Comparison of ENCODE assay signal across 8 mouse cellular contexts in genomic region chr11:4117372-4118071, GRCm38 (mm10). TPM values are rescaled to one million over a fixed set of nuclear protein-coding genes. Genes with fewer than 3 reads are reported as not detected.
DNase-seq lines count a peak whose midpoint lies in the region; ATAC-seq and TF ChIP-seq lines count a peak whose summit lies in the region.

No protein-coding gene starts in this region.

- H3K4me1 ChIP-seq in embryonic facial prominence, embryonic 15.5 days: peaks cover 31% of the 10 kb centered on the region
- H3K4me1 ChIP-seq in limb, embryonic 12.5 days (replicated peaks): peaks cover 10% of the 10 kb centered on the region; the same call in 1 of the 2 replicates
- H3K4me1 ChIP-seq in olfactory bulb, adult 2 months (ENCODE audit: control insufficient read depth, insufficient read depth, low read length): peaks cover 41% of the 10 kb centered on the region

- H3K27ac ChIP-seq in left cerebral cortex, adult 2 months: peak overlapping the region; percentile 91
- H3K27ac ChIP-seq in embryonic facial prominence, embryonic 15.5 days (replicated peaks): no peak overlapping the region
- no peak overlapping the region for H3K27ac ChIP-seq in limb, embryonic 12.5 days
- H3K27ac ChIP-seq in olfactory bulb, adult 2 months (ENCODE audit: insufficient read depth, low read depth, low read length): 0 out of 2 replicates have a peak overlapping the region, but pooled peaks have one; percentile 19

- H3K4me3 ChIP-seq in left cerebral cortex, adult 2 months: peak overlapping the region; percentile 71
- H3K4me3 ChIP-seq in embryonic facial prominence, embryonic 15.5 days (replicated peaks): peak overlapping the region; percentile 56
- peak overlapping the region; percentile 62 for H3K4me3 ChIP-seq in limb, embryonic 12.5 days (replicated peaks)
- H3K4me3 ChIP-seq in olfactory bulb, adult 2 months (ENCODE audit: insufficient read depth, low read depth, low read length): peak overlapping the region; percentile 53

- no peak for DNase-seq in left cerebral cortex, adult 2 months (ENCODE audit: extremely low spot score in 1 of 2, low spot score in 2 of 2)
- DNase-seq in left cerebral cortex, postnatal 36 days (ENCODE audit: low spot score in 2 of 2): no peak
- no peak for DNase-seq in frontal cortex, postnatal 14 days (ENCODE audit: low spot score in 2 of 2)

- H3K9ac ChIP-seq in embryonic facial prominence, embryonic 15.5 days: peak overlapping the region; percentile 49; the same call in 1 of the 2 replicates
- peak overlapping the region; percentile 83 for H3K9ac ChIP-seq in limb, embryonic 12.5 days (replicated peaks)

- peaks cover 17% of the 10 kb centered on the region; the same call in 1 of the 2 replicates for H3K27me3 ChIP-seq in embryonic facial prominence, embryonic 15.5 days
- peaks cover 49% of the 10 kb centered on the region for H3K27me3 ChIP-seq in limb, embryonic 12.5 days

- H3K4me2 ChIP-seq in embryonic facial prominence, embryonic 15.5 days (replicated peaks): peak overlapping the region; percentile 95
- peak overlapping the region; percentile 92 for H3K4me2 ChIP-seq in limb, embryonic 12.5 days

- ATAC-seq in embryonic facial prominence, embryonic 15.5 days (ENCODE audit: insufficient number of reproducible peaks, low FRiP score, low TSS enrichment, low read depth): no peak
- ATAC-seq in limb, embryonic 12.5 days (ENCODE audit: insufficient number of reproducible peaks, insufficient read depth, low FRiP score, low TSS enrichment, low read depth): no peak
- ATAC-seq in monocyte, adult 5-6 weeks (replicated peaks; ENCODE audit: insufficient number of reproducible peaks, low FRiP score, low TSS enrichment, poor library complexity, severe bottlenecking): no peak
- ATAC-seq in cerebellum, adult (ENCODE audit: insufficient number of reproducible peaks, low FRiP score, low TSS enrichment): no peak

- no peaks in the 10 kb centered on the region for H3K9me3 ChIP-seq in embryonic facial prominence, embryonic 15.5 days (replicated peaks)
- H3K9me3 ChIP-seq in limb, embryonic 12.5 days: no peaks in the 10 kb centered on the region

- no peak for TF ChIP-seq POLR2A in olfactory bulb, adult 2 months (IDR thresholded peaks at IDR 0.05; ENCODE audit: insufficient read depth, low read depth, low read length)

- no peaks in the 10 kb centered on the region for H3K36me3 ChIP-seq in embryonic facial prominence, embryonic 15.5 days
- no peaks in the 10 kb centered on the region for H3K36me3 ChIP-seq in limb, embryonic 12.5 days

- TF ChIP-seq CTCF in left cerebral cortex, adult 2 months (IDR thresholded peaks at IDR 0.05): peak; percentile 24
- no peak; the same call in 1 of the 2 replicates for TF ChIP-seq CTCF in olfactory bulb, adult 2 months (IDR thresholded peaks at IDR 0.05; ENCODE audit: insufficient read depth, low read depth, low read length)

- 28% methylated on average over 3 of the region's 3 CpGs for WGBS in embryonic facial prominence, embryonic 15.5 days
- WGBS in limb, embryonic 12.5 days: 34% methylated on average over 3 of the region's 3 CpGs
- WGBS in olfactory bulb, adult 2 months: 7% methylated on average over 3 of the region's 3 CpGs

- intact Hi-C loops in left cerebral cortex, adult 2 months (cut with DNase I): loop anchor here (1.0 kb wide), 1 partner anchor 21 kb away; no protein-coding TSS in a partner anchor
- intact Hi-C loops in left cerebral cortex, postnatal 36 days (cut with DNase I): loop anchor here (1.0 kb wide), 1 partner anchor 12 kb away; no protein-coding TSS in a partner anchor

RNA-seq across cellular contexts. Expression of gene Sec14l2, which starts 5.7 kb away (rescaled TPM):
- 10 to 100 TPM; 37.7 to 45.2 TPM for total RNA-seq in left cerebral cortex, adult 2 months (2021)
- total RNA-seq in left cerebral cortex, postnatal 36 days (2021): 10 to 100 TPM; 35.0 to 35.4 TPM
- 3.8 and 4.7 TPM in 2 replicates for polyA plus RNA-seq in embryonic facial prominence, embryonic 15.5 days (2015; fragmentation: Nextera tagmentation; extraction: Ambion mirVana)
- 3.2 and 3.3 TPM in 2 replicates for polyA plus RNA-seq in limb, embryonic 12.5 days (2016; fragmentation: Nextera tagmentation; extraction: Ambion mirVana)
- polyA plus RNA-seq in olfactory bulb, adult 2 months (2012; ENCODE audit: insufficient read depth, insufficient read length, low replicate concordance, missing spikeins): not detected in 2 replicates
- 1.6 TPM in 1 of 3 replicates, not detected in the others for total RNA-seq in monocyte, adult 5-6 weeks (2017)

RNA-seq across cellular contexts. Expression of gene Rnf215, which starts 17.5 kb away (rescaled TPM):
- total RNA-seq in left cerebral cortex, adult 2 months (2021): 10 to 100 TPM; 32.1 to 32.6 TPM
- total RNA-seq in left cerebral cortex, postnatal 36 days (2021): 10 to 100 TPM; 28.8 to 35.9 TPM
- polyA plus RNA-seq in embryonic facial prominence, embryonic 15.5 days (2015; fragmentation: Nextera tagmentation; extraction: Ambion mirVana): 38.2 and 39.7 TPM in 2 replicates
- 36.6 and 39.5 TPM in 2 replicates for polyA plus RNA-seq in limb, embryonic 12.5 days (2016; fragmentation: Nextera tagmentation; extraction: Ambion mirVana)
- not detected in 2 replicates for polyA plus RNA-seq in olfactory bulb, adult 2 months (2012; ENCODE audit: insufficient read depth, insufficient read length, low replicate concordance, missing spikeins)
- total RNA-seq in monocyte, adult 5-6 weeks (2017): 24.5 to 32.4 TPM (median 30.3 TPM) in 3 replicates

RNA-seq across cellular contexts. Expression of gene Mtfp1, which starts 22.3 kb away (rescaled TPM):
- total RNA-seq in left cerebral cortex, adult 2 months (2021): 100 to 1,000 TPM in 1 of 2 experiments, 10 to 100 TPM in 1; 91.0 to 101 TPM
- total RNA-seq in left cerebral cortex, postnatal 36 days (2021): 10 to 100 TPM; 90.9 to 94.5 TPM
- polyA plus RNA-seq in embryonic facial prominence, embryonic 15.5 days (2015; fragmentation: Nextera tagmentation; extraction: Ambion mirVana): 5.6 and 5.9 TPM in 2 replicates
- polyA plus RNA-seq in limb, embryonic 12.5 days (2016; fragmentation: Nextera tagmentation; extraction: Ambion mirVana): 8.7 TPM in 2 replicates
- polyA plus RNA-seq in olfactory bulb, adult 2 months (2012; ENCODE audit: insufficient read depth, insufficient read length, low replicate concordance, missing spikeins): not detected in 2 replicates
- total RNA-seq in monocyte, adult 5-6 weeks (2017): 1.4 TPM in 1 of 3 replicates, not detected in the others

RNA-seq across cellular contexts. Expression of gene Ccdc157, which starts 42.6 kb away (rescaled TPM):
- 10 to 100 TPM; 16.4 to 17.9 TPM for total RNA-seq in left cerebral cortex, adult 2 months (2021)
- total RNA-seq in left cerebral cortex, postnatal 36 days (2021): 10 to 100 TPM; 16.0 to 18.1 TPM
- polyA plus RNA-seq in embryonic facial prominence, embryonic 15.5 days (2015; fragmentation: Nextera tagmentation; extraction: Ambion mirVana): 14.4 and 16.6 TPM in 2 replicates
- 9.4 and 10.1 TPM in 2 replicates for polyA plus RNA-seq in limb, embryonic 12.5 days (2016; fragmentation: Nextera tagmentation; extraction: Ambion mirVana)
- not detected in 2 replicates for polyA plus RNA-seq in olfactory bulb, adult 2 months (2012; ENCODE audit: insufficient read depth, insufficient read length, low replicate concordance, missing spikeins)
- total RNA-seq in monocyte, adult 5-6 weeks (2017): 1.3 to 9.2 TPM (median 1.4 TPM) in 3 replicates

RNA-seq across cellular contexts. Expression of gene Sf3a1, which starts 42.6 kb away (rescaled TPM):
- total RNA-seq in left cerebral cortex, adult 2 months (2021): 10 to 100 TPM; 63.8 to 67.4 TPM
- 10 to 100 TPM; 61.3 to 65.3 TPM for total RNA-seq in left cerebral cortex, postnatal 36 days (2021)
- polyA plus RNA-seq in embryonic facial prominence, embryonic 15.5 days (2015; fragmentation: Nextera tagmentation; extraction: Ambion mirVana): 50.5 and 57.7 TPM in 2 replicates
- polyA plus RNA-seq in limb, embryonic 12.5 days (2016; fragmentation: Nextera tagmentation; extraction: Ambion mirVana): 71.4 and 78.8 TPM in 2 replicates
- 165 TPM in 1 of 2 replicates, not detected in the other for polyA plus RNA-seq in olfactory bulb, adult 2 months (2012; ENCODE audit: insufficient read depth, insufficient read length, low replicate concordance, missing spikeins)
- 14.2 to 26.6 TPM (median 15.3 TPM) in 3 replicates for total RNA-seq in monocyte, adult 5-6 weeks (2017)

Comparison
In these comparisons a context has a peak if more than half of its experiments do, and no peak if none do; other contexts are left out.
1. H3K27ac ChIP-seq: peak in left cerebral cortex, adult 2 months (single experiment) and olfactory bulb, adult 2 months (single experiment); none in embryonic facial prominence, embryonic 15.5 days (single experiment) and limb, embryonic 12.5 days (single experiment).
2. RNA of gene Sec14l2, which starts 5.7 kb away (total RNA-seq): 37.7 to 45.2 TPM in left cerebral cortex, adult 2 months and 35.0 to 35.4 TPM in left cerebral cortex, postnatal 36 days; 1.6 TPM in monocyte, adult 5-6 weeks; every median in the first group is over 10 times any median in the second.
3. RNA of gene Mtfp1, which starts 22.3 kb away (total RNA-seq): 91.0 to 101 TPM in left cerebral cortex, adult 2 months and 90.9 to 94.5 TPM in left cerebral cortex, postnatal 36 days; 1.4 TPM in monocyte, adult 5-6 weeks; every median in the first group is over 10 times any median in the second.
4. Peak in every context shown above with its lines, with median percentiles within 50 percentile points of each other: H3K4me3 ChIP-seq.